Mouse (Mus musculus) CH12.LX (cell line): ENCODE data around the gene Fam160a2.

ENCODE experiments used
- CTCF ChIP-seq, 2 experiments: IDR thresholded peaks in 1 of 2; conservative IDR thresholded peaks in 1 of 2; 2 replicates each; pipeline ENCODE4 v1.5.1; 2011 to 2012; ENCODE audit warnings: low read depth in 2 of 2, low read length in 2 of 2, improper control_type of control experiment in 1 of 2, inconsistent platforms in 1 of 2, mild to moderate bottlenecking in 1 of 2, moderate library complexity in 1 of 2
- GABPA ChIP-seq: IDR thresholded peaks from 2 replicates; pipeline ENCODE4 v1.6.1; 2012; ENCODE audit warnings: low read depth, low read length, improper control_type of control experiment, inconsistent platforms; ENCODE audit not compliant: insufficient replicate concordance
- HCFC1 ChIP-seq: IDR thresholded peaks from 2 replicates; pipeline ENCODE4 v1.6.1; 2012; ENCODE audit warnings: low read depth, mild to moderate bottlenecking, inconsistent platforms, low read length, improper control_type of control experiment
- JUND ChIP-seq: conservative IDR thresholded peaks from 2 replicates; pipeline ENCODE4 v1.6.1; 2011; ENCODE audit warnings: low read depth, low read length, improper control_type of control experiment
- MAFK ChIP-seq: IDR thresholded peaks from 2 replicates; pipeline ENCODE4 v1.6.1; 2011; ENCODE audit warnings: low read length, improper control_type of control experiment; ENCODE audit not compliant: insufficient replicate concordance
- MAX ChIP-seq: IDR thresholded peaks from 2 replicates; pipeline ENCODE4 v1.6.1; 2011; ENCODE audit warnings: low read length, improper control_type of control experiment
- MXI1 ChIP-seq: IDR thresholded peaks from 2 replicates; pipeline ENCODE4 v1.6.1; 2011; ENCODE audit warnings: mild to moderate bottlenecking, low read depth, low read length, improper control_type of control experiment
- NELFE ChIP-seq: IDR thresholded peaks from 2 replicates; pipeline ENCODE4 v1.6.1; 2011; ENCODE audit warnings: low read depth, low read length, improper control_type of control experiment
- POLR2A ChIP-seq: IDR thresholded peaks from 2 replicates; pipeline ENCODE4 v1.6.1; 2011; ENCODE audit warnings: low read depth, mild to moderate bottlenecking, improper control_type of control experiment, low read length
- POLR2AphosphoS2 ChIP-seq: IDR thresholded peaks from 2 replicates; pipeline ENCODE4 v1.6.1; 2011; ENCODE audit warnings: low read depth, low read length, improper control_type of control experiment
- TBP ChIP-seq: conservative IDR thresholded peaks from 2 replicates; pipeline ENCODE4 v1.6.1; 2011; ENCODE audit warnings: low read depth, low read length, improper control_type of control experiment
- USF2 ChIP-seq: conservative IDR thresholded peaks from 2 replicates; pipeline ENCODE4 v1.6.1; 2011; ENCODE audit warnings: low read depth, low read length, improper control_type of control experiment
- ZC3H11A ChIP-seq: IDR thresholded peaks from 2 replicates; pipeline ENCODE4 v1.6.1; 2012; ENCODE audit warnings: low read depth, mild to moderate bottlenecking, inconsistent platforms, low read length, improper control_type of control experiment

DNA sequence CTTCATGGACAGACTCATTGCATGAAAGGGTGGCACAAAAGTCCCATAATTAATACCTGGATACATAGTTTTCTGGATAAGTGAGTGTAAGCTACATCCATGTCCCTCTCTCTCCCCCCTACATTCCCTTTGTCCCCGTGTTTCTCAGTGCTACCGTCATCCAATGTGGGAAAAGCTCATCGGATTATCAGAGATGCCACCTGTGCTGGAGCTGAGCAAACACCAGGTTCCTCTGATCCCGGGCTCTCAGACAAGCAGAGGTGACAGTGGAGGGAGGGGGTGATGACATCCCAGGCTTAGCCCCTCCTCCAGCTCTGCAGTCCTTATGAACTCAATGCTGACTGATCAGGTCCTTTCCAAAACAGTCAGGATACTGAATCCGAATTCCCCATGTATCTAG is 24.5 kb upstream of the Fam160a2 start:
- TF ChIP-seq USF2 (no peak), CTCF (conservative IDR thresholded peaks at IDR 0.05 in 1 of 2, IDR thresholded peaks at IDR 0.05 in 1 of 2; ENCODE audit: low read depth in 2 of 2, low read length in 2 of 2) (no peak), MAX (no peak), TBP (no peak), HCFC1 (no peak), JUND (no peak), MAFK (no peak), ZC3H11A (no peak), NELFE (no peak), MXI1 (no peak), POLR2A (no peak), POLR2AphosphoS2 (no peak), GABPA (no peak)
